Mouse (Mus musculus) neural tube, embryonic 13.5 days (tissue): Measurements from ENCODE around the gene Ssc5d. TPM values are rescaled to one million over a fixed set of nuclear protein-coding genes. Genes with fewer than 3 reads are reported as not detected.

ENCODE experiments used
- ATAC-seq: fragments of 200-750 bp; cut with Nextera tagmentation; 2 replicates; pipeline ENCODE4 v1.8.0; 2017; ENCODE audit warnings: low read depth, mild to moderate bottlenecking, moderate TSS enrichment, moderate library complexity
- H3K27ac ChIP-seq: fragments of 300-500 bp; sonication (generic); replicated peaks from 2 replicates; pipeline ENCODE4 v1.5.1; 2015; ENCODE audit warnings: moderate library complexity, mild to moderate bottlenecking, inconsistent platforms
- H3K27me3 ChIP-seq: fragments of 300-500 bp; sonication (generic); 2 replicates; pipeline ENCODE4 v1.6.1; 2015; ENCODE audit warnings: mild to moderate bottlenecking, inconsistent platforms
- H3K36me3 ChIP-seq: fragments of 300-500 bp; sonication (generic); 2 replicates; pipeline ENCODE4 v1.6.1; 2015; ENCODE audit warnings: mild to moderate bottlenecking, inconsistent platforms
- H3K4me1 ChIP-seq: fragments of 300-500 bp; sonication (generic); replicated peaks from 2 replicates; pipeline ENCODE4 v1.6.1; 2015; ENCODE audit warnings: inconsistent platforms
- H3K4me2 ChIP-seq: fragments of 300-500 bp; sonication (generic); 2 replicates; pipeline ENCODE4 v1.6.1; 2015; ENCODE audit warnings: inconsistent platforms, mild to moderate bottlenecking, moderate library complexity
- H3K4me3 ChIP-seq: fragments of 300-500 bp; sonication (generic); 2 replicates; pipeline ENCODE4 v1.5.1; 2015; ENCODE audit warnings: mild to moderate bottlenecking, inconsistent platforms
- H3K9ac ChIP-seq: fragments of 300-500 bp; sonication (generic); 2 replicates; pipeline ENCODE4 v1.6.1; 2015; ENCODE audit warnings: moderate library complexity, mild to moderate bottlenecking, inconsistent platforms
- H3K9me3 ChIP-seq: fragments of 300-500 bp; sonication (generic); 2 replicates; pipeline ENCODE4 v1.6.1; 2016; ENCODE audit warnings: inconsistent platforms
- WGBS: fragments of 180-500 bp; shearing (Covaris S2); methylation state at CpG from one replicate; pipeline ENCODE4 v1.1.7; 2015; 5-methylcytosine and 5-hydroxymethylcytosine counted together
- polyA plus RNA-seq: library from polyadenylated mRNA; unstranded; fragments of >200 nt; fragmentation: Nextera tagmentation; extraction: Ambion mirVana; gene quantifications from 2 replicates; pipeline ENCODE4 v1.2.1, GENCODE M21; 2015

Gene Ssc5d
- polyA plus RNA-seq, 1 experiment from 2014 or later, result 2.4 TPM

DNA sequence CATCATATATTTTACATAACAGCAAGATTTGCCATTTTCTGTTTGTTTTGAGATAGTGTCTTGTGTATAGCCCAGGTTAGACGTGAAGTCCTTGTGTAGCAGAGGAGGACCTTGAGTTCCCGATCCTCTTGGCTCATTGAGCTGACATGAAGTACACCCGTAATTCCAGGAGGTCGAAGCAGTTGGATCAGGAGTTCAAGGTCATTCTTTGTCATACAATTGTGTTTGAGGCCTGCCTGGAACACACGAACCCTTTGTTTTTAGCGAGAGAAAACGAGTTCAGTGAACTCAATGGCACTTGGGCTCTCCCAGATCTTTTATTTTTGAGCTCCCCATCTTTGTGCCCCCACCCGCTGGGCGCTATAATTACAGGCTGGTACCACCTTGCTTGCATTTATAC is 23.2 kb upstream of the Ssc5d start:
- H3K4me2 ChIP-seq, result no peak overlapping the region
- WGBS, result 76% methylated on average over 9 of the region's 9 CpGs
- no peak overlapping the region for H3K4me3 ChIP-seq
- peaks cover 4% of the 10 kb centered on the region; the same call in 1 of the 2 replicates for H3K27me3 ChIP-seq
- peaks cover 8% of the 10 kb centered on the region; the same call in 1 of the 2 replicates for H3K9me3 ChIP-seq
- ATAC-seq, result no peak
- no peaks in the 10 kb centered on the region for H3K36me3 ChIP-seq
- no peak overlapping the region for H3K9ac ChIP-seq
- H3K4me1 ChIP-seq, result peaks cover 22% of the 10 kb centered on the region
- no peak overlapping the region for H3K27ac ChIP-seq

DNA sequence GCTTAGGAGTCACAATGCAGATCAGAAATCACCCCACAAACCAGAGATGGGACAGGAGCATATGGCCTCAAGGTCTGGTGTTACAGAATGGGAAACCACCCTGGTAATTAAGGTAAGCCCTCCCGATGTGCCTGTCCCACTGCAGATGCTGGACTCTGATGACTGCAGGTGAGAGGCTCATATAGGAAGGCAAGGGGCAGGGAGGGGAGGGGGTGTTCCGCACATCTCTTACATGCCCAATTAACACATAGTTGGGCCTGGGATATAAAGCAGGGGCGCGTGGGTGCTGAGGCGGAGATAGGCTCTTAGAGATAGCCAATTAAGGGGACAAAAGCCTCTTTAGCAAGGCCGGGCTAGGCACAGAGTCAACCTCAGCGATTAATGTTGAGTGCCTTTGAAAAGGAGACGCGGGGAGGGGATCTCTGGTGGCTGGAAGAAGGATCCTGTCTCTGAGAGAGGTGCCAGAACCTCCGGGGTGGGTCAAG is 19.1 kb upstream of the Ssc5d start, which contains the start of gene Gm36210:
Gene Gm36210, minus strand, starts transcription at position 51 of the 485 bp plus-strand sequence.
- Histone ChIP-seq H3K36me3 (no peaks in the 10 kb centered on the region), H3K9ac (no peak within 1 kb of the TSS), H3K27me3 (peaks cover 3% of the 10 kb centered on the region; the same call in 1 of the 2 replicates), H3K27ac (no peak within 1 kb of the TSS), H3K9me3 (0 out of 2 replicates have a peak, but pooled peaks cover 4% of the 10 kb centered on the region), H3K4me3 (no peak within 1 kb of the TSS), H3K4me2 (no peak within 1 kb of the TSS), H3K4me1 (no peaks in the 10 kb centered on the region)
- WGBS, result 37% methylated on average over 10 of the region's 10 CpGs
- no peak for ATAC-seq

DNA sequence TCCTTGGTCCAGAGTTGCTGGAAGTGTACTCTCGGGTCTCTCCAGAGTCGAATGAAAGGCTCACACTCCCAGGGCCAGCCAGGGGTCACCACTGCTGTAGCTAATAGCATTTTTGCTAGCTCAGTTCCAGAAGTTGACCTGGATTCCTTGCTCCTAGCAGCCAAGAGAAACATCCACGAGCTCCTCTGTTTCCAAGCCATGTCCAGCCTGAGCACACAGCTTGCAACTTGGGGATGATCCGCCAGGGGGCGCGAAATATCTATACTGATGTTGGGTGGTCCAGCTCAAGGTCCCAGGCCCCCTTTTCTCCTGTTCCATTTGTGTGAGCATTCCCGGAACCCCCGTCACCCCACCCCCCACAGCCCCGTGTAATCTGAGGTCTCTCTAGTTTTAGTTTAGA is 14.0 kb upstream of the Ssc5d start:
- H3K27ac ChIP-seq, result no peak overlapping the region
- no peaks in the 10 kb centered on the region for H3K9me3 ChIP-seq
- H3K4me2 ChIP-seq, result no peak overlapping the region
- H3K4me3 ChIP-seq, result no peak overlapping the region
- H3K27me3 ChIP-seq, result peaks cover 3% of the 10 kb centered on the region; the same call in 1 of the 2 replicates
- no peak overlapping the region for H3K9ac ChIP-seq
- no peak for ATAC-seq
- H3K4me1 ChIP-seq, result peaks cover 13% of the 10 kb centered on the region
- 40% methylated on average over 9 of the region's 9 CpGs for WGBS
- no peaks in the 10 kb centered on the region for H3K36me3 ChIP-seq

DNA sequence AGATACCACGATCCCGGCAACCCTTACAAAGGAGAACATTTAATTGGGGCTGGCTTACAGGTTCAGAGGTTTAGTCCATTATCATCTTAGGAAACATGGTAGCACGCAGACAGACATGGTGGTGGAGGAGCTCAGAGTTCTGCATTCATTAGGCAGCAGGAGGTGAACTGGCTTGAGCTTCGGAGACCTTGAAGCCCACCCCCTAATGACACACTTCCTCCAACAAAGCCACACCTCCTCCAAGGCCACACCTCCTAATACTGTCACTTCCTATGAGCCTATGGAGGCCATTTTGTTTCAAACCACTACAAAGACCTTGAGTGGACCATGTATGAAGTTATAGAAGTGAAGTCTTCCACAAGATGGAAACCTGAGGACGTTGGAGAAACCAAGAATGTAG is 13.3 kb upstream of the Ssc5d start:
- H3K36me3 ChIP-seq, result no peaks in the 10 kb centered on the region
- no peak overlapping the region for H3K4me2 ChIP-seq
- H3K9ac ChIP-seq, result no peak overlapping the region
- ATAC-seq, result no peak
- no peak overlapping the region for H3K4me3 ChIP-seq
- WGBS, result 72% methylated on average over 5 of the region's 5 CpGs
- peaks cover 3% of the 10 kb centered on the region; the same call in 1 of the 2 replicates for H3K27me3 ChIP-seq
- H3K4me1 ChIP-seq, result peaks cover 20% of the 10 kb centered on the region
- H3K27ac ChIP-seq, result no peak overlapping the region
- H3K9me3 ChIP-seq, result no peaks in the 10 kb centered on the region

DNA sequence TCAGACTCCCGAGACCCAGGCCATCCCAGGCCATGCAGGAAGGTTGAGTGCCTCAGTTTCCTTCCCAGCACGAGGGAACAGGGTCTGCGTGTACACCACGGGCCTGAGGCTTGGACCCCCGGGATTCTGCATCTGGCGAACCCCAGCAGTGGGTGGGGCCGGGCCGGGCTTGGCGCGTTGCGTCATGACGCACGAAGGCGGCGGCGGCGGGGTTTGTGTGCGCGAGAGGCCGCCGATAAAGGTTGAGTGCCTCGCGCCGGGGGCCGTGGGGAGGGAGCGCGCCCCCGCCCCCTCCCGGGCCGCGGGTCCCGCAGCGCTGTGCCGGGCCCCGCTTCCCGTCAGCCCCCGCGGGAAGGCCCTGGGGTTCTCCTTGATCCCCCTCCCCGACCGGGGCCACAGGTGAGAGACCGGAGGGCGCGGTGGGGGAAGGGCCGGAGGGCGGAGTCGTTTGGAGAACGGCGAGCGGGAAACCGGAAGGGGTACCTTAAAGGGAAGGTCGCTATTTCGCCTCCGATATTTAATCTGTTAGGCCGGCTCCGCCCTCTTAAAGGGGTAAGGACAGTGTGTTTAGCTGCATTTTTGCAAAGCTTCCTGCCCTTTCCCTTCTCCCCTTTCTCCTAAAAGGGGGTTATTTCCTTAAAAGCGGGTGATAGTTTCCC is 10.4 kb upstream of the Ssc5d start, which contains the start of gene Zfp628:
Gene Zfp628, plus strand, starts transcription at position 211 of the 659 bp plus-strand sequence.
- no peaks in the 10 kb centered on the region for H3K27me3 ChIP-seq
- peak within 1 kb of the TSS; percentile 61 for H3K4me3 ChIP-seq
- peak; percentile 90 for ATAC-seq
- H3K36me3 ChIP-seq, result peaks cover 27% of the 10 kb centered on the region
- peak within 1 kb of the TSS; percentile 89 for H3K9ac ChIP-seq
- H3K27ac ChIP-seq, result peak within 1 kb of the TSS; percentile 98
- peaks cover 30% of the 10 kb centered on the region for H3K4me1 ChIP-seq
- no peaks in the 10 kb centered on the region for H3K9me3 ChIP-seq
- WGBS, result 2% methylated on average over 55 of the region's 56 CpGs
- H3K4me2 ChIP-seq, result peak within 1 kb of the TSS; percentile 67

DNA sequence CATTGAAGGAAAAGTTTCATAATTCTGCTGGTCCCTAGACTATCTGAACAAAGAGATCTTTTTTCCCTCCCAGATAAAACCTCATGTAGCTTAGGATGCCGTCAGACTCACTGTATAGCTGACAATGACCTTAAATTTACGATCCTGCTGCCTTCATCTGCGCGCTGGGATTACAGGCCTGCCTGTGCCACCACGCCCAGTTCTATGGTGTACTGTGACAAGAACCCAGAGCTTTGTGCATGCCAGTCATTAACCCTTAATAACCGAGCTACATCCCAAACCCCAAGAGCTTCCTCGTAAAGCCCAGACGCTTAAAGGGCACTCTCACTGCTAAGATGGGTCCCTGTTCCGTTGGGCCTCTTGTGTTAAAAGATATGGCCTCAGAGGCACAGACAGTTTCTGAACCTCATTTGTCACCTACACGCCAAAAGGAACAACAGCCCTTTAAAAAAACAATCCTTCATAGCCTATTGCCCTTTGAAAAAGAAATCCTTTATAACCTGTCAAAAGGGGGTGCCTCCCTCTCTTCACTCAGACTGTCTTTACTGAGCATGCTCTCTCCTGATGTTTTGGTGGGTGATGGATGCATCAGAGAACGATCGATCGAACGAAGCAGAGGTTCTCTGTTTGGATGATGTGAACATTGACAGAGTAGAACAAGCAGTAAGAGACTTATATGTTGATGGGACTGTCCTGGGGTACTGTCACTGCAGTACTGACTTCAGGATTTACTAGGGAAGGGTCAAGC is 9.7 kb upstream of the Ssc5d start:
- H3K36me3 ChIP-seq, result peaks cover 34% of the 10 kb centered on the region
- H3K27ac ChIP-seq, result peak overlapping the region; percentile 98
- no peaks in the 10 kb centered on the region for H3K27me3 ChIP-seq
- 11% methylated on average over 14 of the region's 14 CpGs for WGBS
- H3K9ac ChIP-seq, result peak overlapping the region; percentile 89
- no peaks in the 10 kb centered on the region for H3K9me3 ChIP-seq
- H3K4me3 ChIP-seq, result peak overlapping the region; percentile 61
- H3K4me1 ChIP-seq, result peaks cover 34% of the 10 kb centered on the region
- ATAC-seq, result peak; percentile 78
- H3K4me2 ChIP-seq, result peak overlapping the region; percentile 67

DNA sequence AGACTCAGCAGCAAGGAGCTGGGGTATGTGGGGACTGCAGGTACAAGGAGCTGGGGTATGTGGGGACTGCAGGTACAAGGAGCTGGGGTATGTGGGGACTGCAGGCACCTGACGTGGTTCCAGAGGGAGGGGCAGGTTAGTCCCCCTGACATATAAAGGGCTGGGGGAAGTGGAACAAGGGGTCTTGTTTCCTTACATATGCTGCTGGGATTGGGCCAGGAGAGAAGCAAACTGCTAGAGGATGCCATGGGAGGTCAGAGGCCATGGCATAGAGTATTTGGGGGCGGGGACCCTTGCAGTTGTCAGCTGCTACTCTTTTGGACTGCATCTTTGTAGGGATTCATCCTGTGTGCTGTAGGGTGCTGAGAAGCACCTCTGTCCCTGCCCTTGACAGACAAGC is 8.1 kb upstream of the Ssc5d start:
- WGBS, result 91% methylated on average over 2 of the region's 2 CpGs
- H3K27me3 ChIP-seq, result no peaks in the 10 kb centered on the region
- H3K9ac ChIP-seq, result peak overlapping the region; percentile 89
- no peak for ATAC-seq
- H3K4me2 ChIP-seq, result peak overlapping the region; percentile 67; the same call in 1 of the 2 replicates
- H3K27ac ChIP-seq, result peak overlapping the region; percentile 98; the same call in 1 of the 2 replicates
- peaks cover 50% of the 10 kb centered on the region for H3K4me1 ChIP-seq
- peaks cover 40% of the 10 kb centered on the region for H3K36me3 ChIP-seq
- H3K4me3 ChIP-seq, result peak overlapping the region; percentile 2; the same call in 1 of the 2 replicates
- H3K9me3 ChIP-seq, result no peaks in the 10 kb centered on the region

DNA sequence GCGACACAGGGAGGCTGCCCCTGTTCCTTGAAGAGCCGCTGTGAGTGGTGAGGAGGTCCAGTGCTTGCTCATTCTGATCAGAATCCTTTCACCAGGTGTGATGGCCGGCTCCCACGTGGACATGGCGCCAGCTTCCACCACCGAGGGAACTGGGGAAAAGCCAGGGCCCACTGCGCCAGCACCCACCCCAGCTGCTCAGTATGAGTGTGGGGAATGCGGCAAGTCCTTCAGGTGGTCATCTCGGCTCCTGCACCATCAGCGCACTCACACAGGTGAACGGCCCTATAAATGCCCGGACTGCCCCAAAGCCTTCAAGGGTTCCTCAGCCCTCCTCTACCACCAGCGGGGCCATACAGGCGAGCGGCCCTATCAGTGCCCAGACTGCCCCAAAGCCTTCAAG is 6.9 kb upstream of the Ssc5d start:
- H3K9ac ChIP-seq, result no peak overlapping the region
- no peak overlapping the region for H3K4me3 ChIP-seq

DNA sequence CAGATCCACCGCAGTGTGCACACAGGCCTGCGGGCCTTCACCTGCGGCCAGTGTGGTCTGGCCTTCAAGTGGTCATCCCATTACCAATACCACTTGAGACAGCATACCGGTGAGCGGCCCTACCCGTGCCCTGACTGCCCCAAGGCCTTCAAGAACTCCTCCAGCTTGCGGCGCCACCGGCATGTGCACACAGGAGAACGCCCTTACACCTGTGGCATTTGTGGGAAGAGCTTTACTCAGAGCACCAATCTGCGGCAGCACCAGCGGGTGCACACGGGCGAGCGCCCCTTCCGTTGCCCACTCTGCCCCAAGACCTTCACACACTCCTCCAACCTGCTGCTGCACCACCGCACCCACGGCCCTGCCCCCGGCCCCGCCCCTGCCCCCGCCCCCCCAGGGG is 6.5 kb upstream of the Ssc5d start:
- peaks cover 40% of the 10 kb centered on the region for H3K36me3 ChIP-seq
- H3K27me3 ChIP-seq, result no peaks in the 10 kb centered on the region
- H3K27ac ChIP-seq, result no peak overlapping the region
- ATAC-seq, result no peak
- H3K4me3 ChIP-seq, result no peak overlapping the region
- 83% methylated on average over 21 of the region's 21 CpGs for WGBS
- no peak overlapping the region for H3K9ac ChIP-seq
- H3K9me3 ChIP-seq, result no peaks in the 10 kb centered on the region
- H3K4me1 ChIP-seq, result peaks cover 66% of the 10 kb centered on the region
- no peak overlapping the region for H3K4me2 ChIP-seq

More for the DNA sequence above, 6.9 kb upstream of the Ssc5d start:
- H3K4me1 ChIP-seq, result peaks cover 62% of the 10 kb centered on the region
- H3K9me3 ChIP-seq, result no peaks in the 10 kb centered on the region
- H3K27ac ChIP-seq, result no peak overlapping the region
- no peak overlapping the region for H3K4me2 ChIP-seq
- H3K27me3 ChIP-seq, result no peaks in the 10 kb centered on the region
- ATAC-seq, result no peak
- 93% methylated on average over 15 of the region's 15 CpGs for WGBS
- H3K36me3 ChIP-seq, result peaks cover 40% of the 10 kb centered on the region

DNA sequence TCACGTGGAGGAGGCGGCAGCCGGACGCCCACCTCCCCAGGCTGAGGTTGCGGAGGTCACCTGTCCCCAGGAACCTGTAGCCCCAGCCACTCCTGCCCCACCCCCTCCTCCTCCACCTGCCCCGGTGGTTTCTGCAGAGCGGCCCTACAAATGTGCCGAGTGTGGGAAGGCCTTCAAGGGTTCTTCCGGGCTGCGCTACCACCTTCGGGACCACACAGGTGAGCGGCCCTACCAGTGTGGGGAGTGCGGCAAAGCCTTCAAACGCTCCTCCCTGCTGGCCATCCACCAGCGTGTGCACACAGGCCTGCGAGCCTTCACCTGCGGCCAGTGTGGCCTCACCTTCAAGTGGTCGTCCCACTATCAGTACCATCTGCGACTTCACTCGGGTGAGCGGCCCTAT is 5.6 kb upstream of the Ssc5d start:
- WGBS, result 91% methylated on average over 21 of the region's 21 CpGs
- H3K9ac ChIP-seq, result no peak overlapping the region
- peaks cover 40% of the 10 kb centered on the region for H3K36me3 ChIP-seq
- no peak overlapping the region for H3K27ac ChIP-seq
- ATAC-seq, result no peak
- no peak overlapping the region for H3K4me2 ChIP-seq
- peaks cover 68% of the 10 kb centered on the region for H3K4me1 ChIP-seq
- H3K9me3 ChIP-seq, result no peaks in the 10 kb centered on the region
- H3K27me3 ChIP-seq, result no peaks in the 10 kb centered on the region
- no peak overlapping the region for H3K4me3 ChIP-seq

DNA sequence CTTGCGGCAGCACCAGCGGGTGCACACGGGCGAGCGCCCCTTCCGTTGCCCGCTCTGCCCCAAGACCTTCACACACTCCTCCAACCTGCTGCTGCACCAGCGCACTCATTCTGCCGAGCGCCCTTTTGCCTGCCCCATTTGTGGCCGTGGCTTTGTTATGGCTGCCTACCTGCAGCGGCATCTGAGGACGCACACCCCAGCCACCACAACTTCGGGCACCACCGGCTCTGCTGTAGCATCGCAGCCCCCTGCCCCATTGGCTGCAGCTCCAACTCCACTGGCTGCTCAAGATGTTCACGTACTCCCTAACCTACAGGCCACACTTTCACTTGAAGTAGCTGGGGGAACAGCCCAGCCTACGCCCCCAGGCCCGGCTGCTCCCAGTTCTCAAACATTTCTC is 5.1 kb upstream of the Ssc5d start:
- Histone ChIP-seq H3K36me3 (peaks cover 40% of the 10 kb centered on the region), H3K9me3 (no peaks in the 10 kb centered on the region), H3K4me2 (no peak overlapping the region), H3K4me1 (peaks cover 73% of the 10 kb centered on the region), H3K27me3 (no peaks in the 10 kb centered on the region), H3K27ac (peak overlapping the region; percentile 99), H3K4me3 (no peak overlapping the region), H3K9ac (0 out of 2 replicates have a peak overlapping the region, but pooled peaks have one; percentile 73)
- WGBS, result 89% methylated on average over 19 of the region's 19 CpGs
- no peak for ATAC-seq
